Mouse (Mus musculus) c-Kit-positive CD71-positive TER-119-negative erythroid progenitor cells, embryonic 14.5 days (primary cell): ENCODE data around the gene Ccnf.

Source experiments
- DNase-seq: peaks from one replicate; pipeline ENCODE4 v3.0.0-alpha.2; 2013; ENCODE audit warnings: low read depth

Ccnf gene

GRCm38 (mm10) chr17:24201092-24201491 is 50.2 kb downstream of the Ccnf start:
- DNase-seq, result no peak

GRCm38 (mm10) chr17:24199741-24200140 is 51.5 kb downstream of the Ccnf start:
- DNase-seq, result no peak

GRCm38 (mm10) chr17:24199252-24199651 is 52.0 kb downstream of the Ccnf start:
- no peak for DNase-seq

GRCm38 (mm10) chr17:24197032-24197824 is 54.1 kb downstream of the Ccnf start:
- DNase-seq, result no peak

GRCm38 (mm10) chr17:24195349-24195748 is 55.9 kb downstream of the Ccnf start:
- DNase-seq, result no peak

GRCm38 (mm10) chr17:24193769-24194168 is 57.5 kb downstream of the Ccnf start:
- no peak for DNase-seq

- no peak for DNase-seq
These were observed 58.0 kb downstream of the Ccnf start for GRCm38 (mm10) chr17:24193268-24193667.

- DNase-seq, result no peak
These were observed 58.4 kb downstream of the Ccnf start for GRCm38 (mm10) chr17:24192848-24193247.

- no peak for DNase-seq
These were observed 59.8 kb downstream of the Ccnf start for GRCm38 (mm10) chr17:24191481-24191880.

- DNase-seq, result no peak
These were observed 60.4 kb downstream of the Ccnf start for GRCm38 (mm10) chr17:24190934-24191333.

- DNase-seq, result no peak
These were observed 77.0 kb downstream of the Ccnf start for GRCm38 (mm10) chr17:24174259-24174658.

- DNase-seq, result peak; percentile 62
These were observed 77.9 kb downstream of the Ccnf start for GRCm38 (mm10) chr17:24173423-24173822.
